Mouse (Mus musculus) megakaryocyte, embryonic 14.5 days (primary cell): ENCODE measurements around the gene Coq4.

Experiments used
- FLI1 ChIP-seq: IDR thresholded peaks from 2 replicates; pipeline ENCODE4 v1.6.1; 2012; ENCODE audit warnings: low read length, inconsistent platforms, mixed read lengths
- GATA1 ChIP-seq: IDR thresholded peaks from 3 replicates; pipeline ENCODE4 v1.6.1; 2012; ENCODE audit warnings: mixed read lengths, low read length, inconsistent platforms, borderline replicate concordance

DNA sequence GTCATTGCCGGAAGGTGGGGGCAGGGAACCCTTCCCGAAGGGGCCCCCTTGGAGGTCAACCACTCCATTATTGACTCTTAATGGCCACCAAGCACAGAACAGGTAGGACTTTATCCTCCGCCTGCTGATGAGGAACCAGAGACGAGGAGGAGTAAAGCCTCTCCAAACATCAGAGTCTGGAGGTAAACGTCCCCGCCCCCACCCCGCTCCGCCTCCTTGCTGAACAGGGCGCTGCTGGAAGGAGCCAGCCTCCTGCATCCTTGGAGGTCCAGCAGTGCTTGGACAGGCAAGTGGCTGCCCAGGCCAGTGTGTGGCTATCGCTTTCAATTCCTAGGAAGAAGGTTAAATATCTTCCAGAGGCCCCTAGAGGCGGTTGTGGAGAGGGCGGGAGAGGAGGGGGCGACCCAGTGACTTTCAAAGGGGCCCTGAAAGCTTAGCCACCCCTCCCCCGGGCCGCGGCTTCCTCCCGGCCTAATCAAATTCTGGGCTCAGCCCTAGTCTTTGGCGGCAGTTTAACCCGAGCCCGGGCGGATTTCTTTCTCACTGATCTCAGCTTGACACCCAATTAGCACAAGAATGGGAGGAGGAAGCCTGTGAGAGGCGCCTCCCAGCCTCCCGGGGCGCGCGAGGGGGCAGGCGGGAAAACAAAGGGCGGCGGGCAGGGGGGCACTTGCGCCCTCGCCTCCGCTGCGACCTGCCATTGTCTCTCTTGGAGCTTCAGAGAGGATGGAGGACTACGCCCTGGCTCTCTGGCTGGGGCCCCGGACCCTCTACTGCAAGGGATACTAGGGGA, 32.9 kb downstream of the Coq4 start, which contains the start of gene Urm1:
- TF ChIP-seq GATA1 (no peak), FLI1 (no peak)
